Mouse (Mus musculus): ENCODE measurements around the gene Wfs1.

The Wfs1 gene

DNA sequence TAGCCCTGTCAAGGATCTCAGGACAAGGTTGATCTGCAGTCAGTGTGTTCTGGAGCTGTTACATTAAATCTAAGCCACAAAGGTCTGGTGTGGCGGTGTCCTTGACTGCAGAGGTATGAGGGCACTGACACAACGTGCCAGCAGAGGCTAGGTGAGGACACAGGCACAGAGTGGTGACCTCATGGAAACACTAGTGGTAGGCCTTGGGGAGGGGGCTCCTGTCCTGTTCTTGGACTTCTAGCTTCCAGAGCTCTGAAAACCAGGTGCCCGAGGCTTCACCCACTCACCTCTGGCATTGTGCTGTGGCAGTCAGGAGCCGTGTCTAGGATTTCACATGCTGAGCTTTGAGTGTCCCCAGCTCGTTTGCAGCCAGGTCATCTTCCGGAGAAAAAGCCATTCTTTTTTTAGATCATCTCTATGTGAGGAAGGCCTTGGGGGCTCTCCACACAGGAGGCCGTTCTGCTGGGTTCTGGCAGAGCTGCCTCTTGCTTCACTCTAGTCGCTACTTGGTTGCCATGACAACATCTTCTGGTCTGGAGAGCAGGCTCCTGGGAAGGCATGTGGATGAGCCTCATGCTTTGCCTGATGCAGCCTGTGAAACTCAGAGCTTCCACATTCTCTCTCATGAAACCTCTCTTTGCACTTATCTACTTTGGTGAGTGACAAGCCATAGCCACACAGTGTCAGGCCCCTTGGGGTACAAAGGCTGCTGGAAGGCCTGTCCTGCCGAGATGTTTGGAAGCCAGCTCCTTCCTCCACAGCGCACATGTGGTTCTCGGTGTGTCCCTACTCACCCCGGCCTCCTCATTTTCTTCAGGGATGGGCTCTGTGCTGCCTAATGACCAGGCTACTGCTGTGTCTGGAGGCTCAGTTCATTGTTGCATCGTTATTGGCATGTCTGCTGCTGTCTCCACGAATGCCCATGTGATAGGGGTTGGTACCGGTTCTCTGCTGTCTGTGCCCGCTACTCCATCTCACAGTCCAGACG lies 53.2 kb downstream of the Wfs1 start:
- no peak for DNase-seq (ENCODE audit: low read depth in 1 of 2, low spot score in 2 of 2)

DNA sequence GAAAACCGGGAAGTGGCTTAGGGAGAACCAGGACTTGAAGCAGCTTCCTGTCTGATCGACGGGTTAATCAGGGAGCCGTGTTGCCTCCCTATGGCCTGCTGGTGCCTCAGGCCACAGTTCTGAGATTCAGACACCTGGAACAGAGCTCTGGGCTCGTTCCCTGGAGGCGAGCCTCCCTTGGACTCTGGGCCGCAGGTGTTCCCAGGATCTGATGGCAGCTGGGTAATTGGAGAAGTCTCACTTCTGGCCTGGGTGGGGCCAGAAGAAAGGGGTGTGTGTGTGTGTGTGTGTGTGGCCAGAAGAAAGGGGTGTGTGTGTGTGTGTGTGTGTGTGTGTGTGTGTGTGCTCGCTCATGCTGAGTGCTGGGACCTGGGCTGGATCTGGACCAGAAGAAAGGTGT lies 55.6 kb downstream of the Wfs1 start:
- DNase-seq (ENCODE audit: low read depth in 1 of 2, low spot score in 2 of 2): no peak

DNA sequence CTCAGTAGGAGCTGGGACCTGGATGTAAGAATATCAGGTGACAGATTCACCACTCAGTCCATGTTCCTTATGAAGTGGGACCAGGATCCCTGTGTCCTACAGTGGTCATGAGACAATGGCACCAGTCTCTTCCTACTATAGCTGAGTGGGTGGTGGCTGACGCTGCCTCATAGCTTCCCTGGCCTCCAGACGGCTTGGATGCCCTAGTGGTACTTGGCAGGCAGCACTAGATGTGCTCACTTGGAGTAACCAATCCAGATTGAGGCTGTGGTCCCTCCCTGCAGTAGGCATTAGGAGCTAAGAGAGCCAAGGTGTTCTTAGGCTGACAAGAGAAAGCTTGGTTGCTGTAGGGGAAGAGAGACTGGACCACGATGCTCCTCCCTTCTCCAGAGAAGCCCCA lies 59.6 kb downstream of the Wfs1 start:
- DNase-seq (ENCODE audit: low read depth in 1 of 2, low spot score in 2 of 2): no peak

DNA sequence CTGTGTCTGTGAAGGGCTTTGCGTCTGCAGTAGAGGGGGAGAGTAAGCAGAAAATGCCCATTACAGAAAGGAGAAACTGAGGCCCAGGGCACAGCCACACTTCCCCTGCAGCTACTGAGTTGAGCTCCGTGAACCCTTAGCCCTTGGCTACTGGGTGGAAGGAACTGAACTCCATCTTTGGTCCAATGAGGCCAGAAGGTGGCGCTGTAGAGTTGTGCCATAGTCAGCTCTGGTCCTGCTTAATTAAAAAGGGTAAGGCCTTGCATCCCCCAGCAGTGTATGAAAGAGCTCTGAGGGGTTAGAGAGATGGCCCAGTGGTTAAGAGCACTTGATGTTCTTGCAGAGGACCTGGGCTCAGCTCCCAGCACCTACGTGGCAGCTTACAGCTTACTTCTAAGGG lies 60.3 kb downstream of the Wfs1 start:
- DNase-seq (ENCODE audit: low read depth in 1 of 2, low spot score in 2 of 2): no peak

DNA sequence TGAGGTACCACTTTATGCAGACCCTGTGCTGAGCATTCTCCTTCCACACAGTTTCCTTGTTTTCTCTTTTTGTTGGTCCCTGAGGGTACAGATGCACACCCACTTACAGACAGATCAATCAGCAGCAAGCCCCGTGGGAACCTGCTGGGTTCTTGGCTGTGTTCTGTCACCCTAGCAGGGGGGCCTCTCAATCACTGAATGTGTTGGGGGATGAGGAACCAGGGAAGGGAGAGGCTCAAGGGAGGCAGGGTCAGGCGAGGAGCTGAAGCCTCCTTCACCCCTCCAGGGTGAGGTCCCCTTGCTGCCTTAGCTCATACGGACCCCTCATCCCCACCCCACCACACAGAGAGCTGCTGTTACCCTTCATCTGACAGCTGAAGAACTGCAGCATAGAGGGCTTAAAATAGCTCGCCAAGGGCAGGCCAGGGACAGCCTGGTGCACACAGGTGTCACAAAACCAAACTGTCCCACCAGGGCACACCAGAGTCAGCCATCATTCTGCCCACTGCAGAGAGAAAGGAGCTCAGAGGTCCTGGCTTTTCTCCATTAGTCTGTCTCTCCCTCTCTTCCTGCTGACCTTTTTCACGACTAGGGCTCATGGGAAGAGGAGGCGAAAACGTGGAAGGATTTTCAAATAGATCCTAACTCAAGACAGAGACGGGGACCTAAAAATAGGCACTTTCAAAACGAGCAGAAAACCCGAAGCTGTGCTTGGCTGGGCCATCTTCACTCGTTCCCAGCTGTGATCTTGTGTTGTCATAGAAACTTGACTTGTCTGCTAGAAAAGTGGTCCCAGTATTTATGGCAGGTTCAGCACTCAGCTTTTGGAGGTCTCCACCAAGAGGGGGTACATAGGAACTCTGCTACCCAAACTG lies 64.9 kb downstream of the Wfs1 start:
- no peak for DNase-seq (ENCODE audit: low read depth in 1 of 2, low spot score in 2 of 2)

DNA sequence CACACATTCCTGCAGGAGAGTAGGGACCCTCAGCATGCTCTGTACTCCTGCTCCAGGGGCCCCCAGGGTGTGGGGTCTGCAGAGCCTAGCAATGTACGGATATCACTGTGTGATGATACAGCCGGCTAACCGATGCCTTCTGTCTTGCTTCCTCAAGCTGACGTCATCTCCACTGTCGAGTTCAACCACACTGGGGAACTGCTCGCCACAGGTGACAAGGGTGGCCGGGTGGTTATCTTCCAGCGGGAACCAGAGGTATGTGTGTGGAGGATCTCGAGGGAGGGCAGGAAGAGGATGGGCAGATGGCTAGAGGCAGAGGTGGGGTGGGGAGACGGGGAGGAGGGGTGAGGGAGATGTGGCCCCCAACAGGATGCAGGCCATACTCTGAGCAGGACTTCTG lies 66.2 kb downstream of the Wfs1 start:
- DNase-seq (ENCODE audit: low read depth in 1 of 2, low spot score in 2 of 2): no peak

DNA sequence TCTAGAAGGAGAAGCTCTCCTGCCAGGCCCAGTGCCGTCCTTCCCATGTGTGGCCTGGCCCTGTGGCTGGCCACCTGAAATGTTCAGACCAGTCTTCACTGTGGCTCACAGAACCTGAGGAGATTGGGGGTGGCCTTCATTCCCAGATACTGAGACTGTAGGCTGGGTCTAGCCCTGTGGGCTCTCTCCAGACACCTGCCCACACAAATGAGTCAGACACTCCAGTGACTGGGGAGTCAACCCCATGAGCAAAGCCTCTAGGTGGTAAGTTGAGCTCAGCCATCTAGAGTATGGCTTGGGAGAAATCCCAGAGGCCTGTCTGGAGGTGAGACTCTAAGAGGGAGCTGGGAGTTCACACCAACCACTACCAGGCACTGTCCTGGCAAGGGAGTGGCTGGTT lies 67.1 kb downstream of the Wfs1 start:
- DNase-seq (ENCODE audit: low read depth in 1 of 2, low spot score in 2 of 2): no peak

DNA sequence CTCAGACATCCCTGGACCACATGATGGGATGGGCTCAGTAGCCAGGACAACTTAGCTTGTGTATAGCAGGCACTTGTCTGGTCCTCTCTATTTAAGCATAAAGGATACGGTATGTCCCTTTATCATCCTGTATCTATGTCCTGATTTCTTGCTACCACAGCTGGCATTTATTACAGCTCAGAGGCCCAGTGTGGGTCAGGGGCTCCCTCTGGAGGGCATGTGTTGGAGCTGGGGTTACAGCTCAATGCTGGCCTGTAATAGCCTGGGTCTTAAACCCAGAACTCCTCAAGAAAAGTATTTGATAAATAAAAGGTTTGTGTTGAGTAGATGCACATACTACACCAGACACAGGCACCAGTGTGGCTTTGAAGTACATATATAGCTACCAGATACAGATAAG lies 68.9 kb downstream of the Wfs1 start:
- no peak for DNase-seq (ENCODE audit: low read depth in 1 of 2, low spot score in 2 of 2)

DNA sequence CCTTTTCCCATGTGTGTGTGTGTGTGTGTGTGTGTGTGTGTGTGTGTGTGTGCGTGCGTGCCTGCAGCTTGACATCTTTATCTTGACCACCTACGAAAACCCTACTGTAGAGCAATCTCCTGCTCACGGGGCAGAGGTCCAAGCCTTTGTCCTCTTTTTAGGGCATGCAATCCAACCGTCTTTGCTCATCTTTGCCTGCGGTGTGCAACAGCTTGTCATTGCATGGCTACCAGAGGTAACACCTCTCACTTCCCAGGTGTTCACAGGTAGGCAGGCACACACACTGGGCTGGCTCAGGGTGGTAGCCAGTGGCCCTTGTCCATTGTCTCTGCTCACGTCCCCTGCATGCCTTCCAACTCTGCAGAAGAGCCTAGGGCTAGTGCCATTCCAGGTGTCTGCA lies 71.0 kb downstream of the Wfs1 start:
- DNase-seq (ENCODE audit: low read depth in 1 of 2, low spot score in 2 of 2): no peak

DNA sequence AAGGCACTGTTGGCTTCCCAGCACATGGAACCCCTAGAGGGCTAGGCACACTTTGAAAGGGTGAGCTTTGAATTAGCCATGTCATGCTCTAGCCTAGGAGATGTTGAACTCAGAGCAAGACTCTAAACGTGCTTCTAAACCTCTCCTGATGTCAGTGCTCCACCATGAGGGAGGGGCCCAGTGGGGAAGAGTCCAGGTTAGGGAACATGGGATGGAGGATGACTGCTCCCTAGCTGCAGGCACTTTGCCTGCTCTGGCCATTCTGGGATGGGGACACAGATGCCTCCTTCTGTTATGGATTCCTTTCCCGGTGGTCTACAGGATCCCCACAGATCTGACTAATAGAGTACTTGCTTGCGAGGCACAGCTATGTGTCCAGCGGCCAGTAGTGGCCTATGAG lies 71.8 kb downstream of the Wfs1 start:
- DNase-seq (ENCODE audit: low read depth in 1 of 2, low spot score in 2 of 2): no peak

DNA sequence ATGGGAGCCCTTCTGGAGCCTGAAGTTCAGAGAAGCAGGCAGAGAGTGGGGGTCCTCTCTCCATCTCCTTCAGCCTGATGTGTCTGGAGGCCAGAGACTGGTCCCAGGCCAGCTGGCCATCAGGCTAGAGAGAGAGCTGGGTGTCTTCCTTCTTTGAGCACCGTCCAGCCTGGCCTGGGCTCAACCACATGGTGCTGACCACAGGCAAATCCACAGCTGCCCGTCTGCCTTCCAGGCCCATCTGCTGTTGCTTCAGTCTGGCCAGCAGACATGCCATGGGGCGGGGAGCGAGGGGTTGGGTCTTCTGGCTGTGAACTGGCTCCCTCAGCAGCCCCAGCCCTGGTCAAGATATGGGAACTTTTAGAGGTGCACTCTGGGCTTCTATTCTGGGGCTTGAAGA lies 72.4 kb downstream of the Wfs1 start:
- no peak for DNase-seq (ENCODE audit: low read depth in 1 of 2, low spot score in 2 of 2)

Measured in monocyte, adult 2 months (primary cell).